Mouse (Mus musculus) stomach, postnatal 0 days (tissue): ENCODE measurements around the gene Wnk4.

ENCODE experiments used
- CTCF ChIP-seq: IDR thresholded peaks from 2 replicates; pipeline ENCODE4 v1.5.1; 2016; ENCODE audit warnings: antibody characterized with exemption, low read depth, mild to moderate bottlenecking, moderate library complexity
- EP300 ChIP-seq: optimal IDR thresholded peaks from 2 replicates; pipeline ENCODE3; 2016; ENCODE audit warnings: antibody characterized with exemption

GRCm38 (mm10) chr11:101314567-101314966 is 54.2 kb downstream of the Wnk4 start:
- 0 out of 2 replicates have a peak, but pooled peaks have one; percentile 27 for TF ChIP-seq CTCF
- TF ChIP-seq EP300 = no peak
